Mouse (Mus musculus) regulatory T cell (primary cell): ENCODE results near the gene Fam43a.

ENCODE experiments used
- in situ Hi-C: fragments of 300-600 bp; cut with MboI, MseI; formaldehyde crosslinking; loops from one replicate; pipeline ENCODE4 v1.15.1; 2025; ENCODE audit warnings: high pct_unique_total_duplicates

Fam43a gene

DNA sequence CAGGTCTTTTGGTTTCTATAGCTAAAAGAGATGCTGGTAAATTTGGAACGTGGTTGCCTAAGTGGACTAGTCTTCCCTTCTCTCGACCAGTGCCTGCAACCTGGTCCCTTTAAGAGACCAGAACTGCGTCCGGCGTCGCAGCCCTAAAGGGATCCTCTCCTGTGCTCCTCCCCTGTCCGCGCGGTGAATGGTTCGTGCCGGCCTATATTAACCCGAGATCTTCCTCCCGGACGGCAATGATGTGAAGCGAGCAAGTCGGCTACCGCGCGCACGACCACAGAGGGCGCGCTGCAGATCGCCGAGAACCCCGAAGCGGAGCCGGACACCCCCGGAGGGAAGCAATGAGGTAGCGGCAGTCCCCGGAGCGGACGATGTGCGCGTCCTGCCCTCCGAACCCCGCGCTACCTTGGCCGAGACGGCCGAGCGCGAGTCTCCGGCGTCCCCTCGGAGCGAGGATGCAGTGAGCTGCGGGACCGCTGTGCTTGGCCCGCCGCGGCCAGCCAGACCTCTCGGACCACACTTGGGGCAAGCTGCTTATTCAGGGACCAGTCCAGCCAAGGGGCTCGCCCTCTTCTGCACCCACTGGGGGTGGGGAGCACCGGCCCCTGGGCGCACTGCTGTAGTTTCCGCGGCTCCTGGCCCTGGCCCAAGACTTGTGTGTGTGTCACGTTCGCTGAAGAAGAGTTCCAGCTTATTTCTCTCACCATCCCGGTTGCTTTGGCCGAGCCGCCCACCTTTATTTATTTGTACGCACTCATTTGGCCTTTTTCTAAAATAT, at the start of gene Fam43a:
Gene Fam43a (plus strand): TSS at position 233 of the 778 bp plus-strand sequence.
- in situ Hi-C loops, result loop anchor here (10.0 kb wide), 2 partner anchors 345 to 375 kb away; no protein-coding TSS in a partner anchor

DNA sequence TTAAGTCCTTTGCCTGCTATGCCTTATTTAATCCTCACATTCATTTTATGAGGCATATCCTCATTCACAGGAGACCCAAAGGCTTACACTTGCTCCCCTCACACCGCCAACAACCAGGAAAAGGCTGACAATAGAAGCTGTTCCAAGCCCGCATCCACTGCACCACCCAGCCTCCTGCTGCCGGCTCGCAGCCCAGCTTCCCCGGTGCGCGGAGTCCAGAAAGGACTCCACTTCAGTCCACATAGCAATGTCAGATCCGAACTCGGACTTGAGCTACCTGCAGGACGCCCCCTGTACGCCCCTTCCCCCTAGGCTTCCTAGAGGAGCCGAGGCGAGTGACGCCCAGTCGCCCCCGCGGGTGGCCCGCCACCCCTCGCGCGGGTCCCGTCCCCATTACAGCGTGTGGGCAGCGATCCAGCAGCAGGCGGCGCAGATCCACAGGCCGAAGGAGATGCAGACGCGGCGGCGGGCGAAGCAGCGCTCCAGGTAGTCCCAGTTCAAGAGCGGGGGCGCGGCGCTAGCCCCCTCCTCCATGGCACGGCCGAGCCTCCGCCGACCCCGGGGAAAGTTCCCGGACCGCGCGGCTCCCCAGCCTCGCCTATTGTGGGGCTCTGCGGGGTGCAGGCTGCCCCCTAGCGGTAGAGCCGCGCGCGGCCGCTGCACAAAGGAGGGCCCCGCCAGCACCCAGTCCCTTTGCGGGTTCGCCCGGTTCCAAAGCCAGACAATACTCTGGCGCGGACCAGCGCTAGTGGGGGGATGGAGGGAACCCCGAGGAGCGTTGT, 49.4 kb upstream of the Fam43a start:
- in situ Hi-C loops, result no loop called here

- in situ Hi-C loops, result no loop called here
These were observed 48.8 kb upstream of the Fam43a start, which contains the start of gene Tmem44 for GRCm38 (mm10) chr16:30550748-30551192. TSS of gene Tmem44 (minus strand) at chr16:30550842.

DNA sequence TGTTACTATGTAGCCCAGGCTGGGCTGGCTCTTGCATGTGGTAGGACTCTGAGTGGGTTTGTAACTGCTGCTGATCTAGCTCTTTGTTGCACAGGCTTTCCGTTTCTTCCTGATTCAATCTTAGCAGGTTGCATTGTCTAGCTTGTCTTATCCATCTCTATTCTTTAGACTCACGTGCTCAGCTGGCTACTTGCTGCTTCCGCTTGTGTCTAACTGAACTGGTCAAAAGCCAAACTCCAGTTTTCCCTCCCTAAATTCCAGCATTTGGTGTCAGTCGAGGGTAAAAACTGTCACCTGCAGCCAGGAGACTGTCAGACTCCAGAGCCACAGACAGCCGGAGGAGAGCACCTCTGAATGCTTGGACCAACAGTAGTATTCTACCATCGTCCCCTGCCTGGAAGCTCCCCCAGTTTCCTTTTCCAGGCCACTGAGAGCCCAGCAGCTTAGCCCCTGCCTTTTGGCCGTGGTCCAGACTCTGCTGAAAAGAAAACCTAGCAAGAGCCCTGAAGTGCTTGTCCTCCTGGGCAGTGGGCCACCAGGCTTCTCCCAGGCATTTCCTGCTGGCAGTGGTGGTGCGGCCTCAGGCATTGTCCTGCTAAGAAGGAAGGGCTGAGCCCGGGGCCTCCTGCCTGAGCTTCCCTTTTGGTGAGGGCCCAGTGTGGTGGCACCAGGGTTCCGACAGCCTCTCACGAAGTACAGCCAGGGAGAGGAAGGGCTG, 46.7 kb upstream of the Fam43a start:
- in situ Hi-C loops, result no loop called here

DNA sequence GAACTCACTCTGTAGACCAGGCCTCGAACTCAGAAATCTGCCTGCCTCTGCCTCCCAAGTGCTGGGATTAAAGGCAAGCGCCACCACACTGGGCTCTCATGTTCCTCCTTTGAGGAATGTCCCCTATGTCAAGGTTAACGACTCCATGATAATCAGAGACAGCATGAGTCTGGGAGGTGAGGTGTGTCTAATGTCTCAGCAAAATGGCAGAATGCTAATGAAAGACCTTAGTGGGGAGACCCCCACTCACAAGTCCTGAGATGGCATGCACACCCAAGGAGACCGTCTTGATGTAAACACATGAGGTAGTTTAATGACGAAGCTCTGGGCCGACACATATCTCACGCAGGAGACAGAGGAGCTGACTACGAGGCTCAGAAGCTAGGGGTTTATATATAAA, 45.4 kb upstream of the Fam43a start:
- in situ Hi-C loops, result no loop called here

DNA sequence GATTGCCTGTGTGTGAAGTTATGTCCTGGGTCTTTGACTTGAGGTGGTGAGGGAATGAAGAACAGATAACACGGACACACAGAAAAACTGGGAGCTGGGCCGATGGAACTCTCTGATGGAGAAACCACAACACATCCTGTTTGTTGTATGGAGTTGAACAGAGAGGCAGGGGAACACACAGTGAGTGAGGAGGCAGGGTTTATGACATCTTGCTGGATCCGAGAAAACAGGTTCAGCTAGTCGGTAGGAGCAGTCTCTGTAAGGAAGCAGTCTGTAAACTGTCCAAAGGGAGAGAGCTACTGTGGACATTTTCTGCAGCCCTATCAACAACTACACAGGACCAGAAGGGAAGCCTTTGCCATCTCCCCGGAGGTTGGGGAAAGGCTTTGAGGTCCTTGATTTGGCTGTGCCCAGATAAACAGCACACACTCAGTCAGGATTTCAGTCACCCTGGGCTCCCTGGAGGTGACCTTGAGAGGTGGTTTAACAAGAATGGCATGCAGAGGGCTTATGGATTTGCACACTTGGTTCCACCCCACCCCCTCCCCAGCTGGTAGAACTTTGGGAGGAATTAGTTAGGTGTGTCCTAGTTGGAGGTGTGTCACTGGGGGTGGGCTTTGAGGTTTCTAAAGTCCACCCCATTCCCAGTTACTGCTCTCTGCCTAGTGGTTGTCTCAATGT, 40.1 kb upstream of the Fam43a start:
- in situ Hi-C loops, result no loop called here

DNA sequence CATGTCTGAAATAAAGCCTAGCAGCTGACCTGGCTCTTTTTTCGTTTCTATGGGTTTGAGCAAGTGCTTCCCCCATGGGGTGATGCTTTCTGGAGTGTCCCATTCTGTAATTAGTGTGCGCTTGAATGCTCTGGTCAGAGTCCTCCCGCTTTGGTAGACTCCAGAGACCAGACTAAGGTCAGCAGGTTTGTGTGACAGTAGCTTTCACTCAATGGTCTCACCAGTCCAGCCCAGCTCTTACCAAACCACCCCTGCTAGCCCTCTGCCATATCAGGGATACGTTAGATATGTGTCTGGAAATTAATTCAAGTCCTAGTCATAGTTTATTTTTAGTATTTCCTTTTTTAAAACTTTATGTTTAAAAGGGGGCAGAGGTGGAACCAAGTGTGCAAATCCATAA, 38.9 kb upstream of the Fam43a start:
- in situ Hi-C loops, result no loop called here

DNA sequence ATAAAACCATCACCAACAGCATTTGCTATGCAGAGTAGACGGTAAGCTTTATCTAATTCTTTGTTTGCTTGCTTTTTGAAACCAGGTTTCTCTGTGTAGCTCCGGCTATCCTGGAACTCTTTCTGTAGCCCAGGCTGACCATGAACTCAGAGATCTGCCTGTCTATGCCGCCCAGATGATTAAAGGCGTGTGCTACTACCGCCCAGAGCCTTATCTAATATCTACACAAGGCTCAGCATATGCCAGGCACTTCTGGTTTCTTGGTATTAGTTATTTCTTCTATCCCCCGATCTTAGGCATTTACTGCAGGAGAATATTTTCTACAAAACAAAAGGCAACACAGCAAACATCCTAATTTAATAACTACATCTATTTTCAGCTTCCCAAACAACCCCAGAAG, 33.9 kb upstream of the Fam43a start:
- in situ Hi-C loops, result no loop called here

DNA sequence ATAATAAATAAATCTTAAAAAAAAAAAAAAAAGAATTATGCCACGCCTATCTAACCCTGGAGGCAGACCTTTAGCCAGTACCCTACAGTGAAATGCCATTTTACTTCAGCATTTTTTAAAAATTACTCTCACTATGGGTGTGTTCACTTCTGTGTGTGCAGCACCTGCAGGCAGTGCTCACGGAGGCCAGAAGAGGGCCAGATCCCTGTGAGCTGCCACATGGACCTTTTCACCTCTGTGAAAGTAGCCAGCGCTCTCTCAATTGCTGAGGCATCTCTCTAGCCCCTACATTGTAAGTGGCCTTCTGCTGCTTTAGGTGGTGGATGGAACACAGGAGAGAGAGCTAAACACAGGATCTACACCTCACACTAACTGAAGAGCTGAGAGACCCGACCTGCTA, 29.4 kb upstream of the Fam43a start:
- in situ Hi-C loops, result no loop called here

- in situ Hi-C loops, result no loop called here
These were observed 28.1 kb upstream of the Fam43a start for GRCm38 (mm10) chr16:30571378-30571777.

- in situ Hi-C loops, result no loop called here
These were observed 27.3 kb upstream of the Fam43a start for GRCm38 (mm10) chr16:30572239-30572638.

DNA sequence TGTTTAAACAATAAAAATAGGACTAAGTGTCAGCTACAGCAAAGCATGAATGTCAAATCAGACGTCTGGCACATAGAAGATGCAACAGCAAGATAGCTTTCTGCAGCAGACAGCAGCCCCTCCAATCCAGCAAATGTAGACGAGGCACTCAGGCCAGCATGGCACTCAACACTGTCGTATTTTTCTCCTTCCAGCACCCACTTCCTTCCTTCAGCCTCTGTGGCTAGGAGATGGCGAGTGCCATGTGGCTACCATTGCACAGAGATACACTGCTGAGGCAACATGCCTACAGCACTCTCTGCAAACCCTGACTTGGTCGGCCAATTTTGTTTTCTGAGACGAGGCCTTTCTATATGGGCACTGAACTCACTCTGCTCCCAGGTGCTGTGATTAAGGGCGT, 23.7 kb upstream of the Fam43a start:
- in situ Hi-C loops, result no loop called here

DNA sequence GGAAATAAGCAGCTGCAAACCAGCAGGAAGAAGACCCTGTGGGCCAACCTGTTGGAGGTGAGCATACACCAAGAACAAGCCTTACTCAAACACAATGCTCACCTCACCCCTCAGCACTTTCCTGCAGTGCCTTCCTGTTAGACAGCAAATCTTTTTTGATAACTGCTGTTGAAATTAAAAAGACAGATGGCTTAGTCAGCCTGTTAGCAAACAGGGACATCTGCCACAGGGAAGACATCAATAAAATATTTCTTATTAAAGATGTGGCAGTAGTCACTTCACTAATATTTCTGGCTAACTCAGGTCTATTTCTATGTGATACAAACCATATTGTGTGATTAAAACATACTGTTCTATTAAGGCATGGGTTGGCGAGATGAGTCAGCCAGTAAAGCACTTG, 23.1 kb upstream of the Fam43a start:
- in situ Hi-C loops, result no loop called here

DNA sequence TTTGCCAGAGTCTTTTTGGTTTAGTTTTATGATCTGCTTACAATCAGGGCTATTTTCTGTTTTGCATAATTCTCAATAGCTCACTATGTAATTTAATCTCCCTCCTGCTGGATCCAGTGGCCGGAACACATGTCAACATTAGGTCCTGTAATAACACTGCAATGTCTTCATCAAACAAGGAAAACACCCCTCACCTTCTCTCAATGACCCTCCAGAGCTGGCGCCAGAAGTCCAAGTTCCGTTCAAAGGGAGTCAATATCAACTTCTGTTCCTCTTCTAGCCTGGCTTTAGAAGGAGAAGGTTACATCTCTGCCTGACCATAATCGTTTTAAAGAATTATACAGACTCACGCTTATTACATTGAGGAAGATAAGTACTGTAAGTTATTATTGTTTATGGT, 18.8 kb upstream of the Fam43a start:
- in situ Hi-C loops, result no loop called here

GRCm38 (mm10) chr16:30586935-30587493, 12.5 kb upstream of the Fam43a start:
- in situ Hi-C loops, result no loop called here

GRCm38 (mm10) chr16:30587494-30588327, 11.8 kb upstream of the Fam43a start, which contains the start of gene Lsg1:
TSS of gene Lsg1 (minus strand) at chr16:30587592.
- in situ Hi-C loops, result no loop called here

GRCm38 (mm10) chr16:30590264-30591209, 9.0 kb upstream of the Fam43a start:
- in situ Hi-C loops, result loop anchor here (5.0 to 10.0 kb wide), 3 partner anchors 354 to 762 kb away; no protein-coding TSS in a partner anchor

DNA sequence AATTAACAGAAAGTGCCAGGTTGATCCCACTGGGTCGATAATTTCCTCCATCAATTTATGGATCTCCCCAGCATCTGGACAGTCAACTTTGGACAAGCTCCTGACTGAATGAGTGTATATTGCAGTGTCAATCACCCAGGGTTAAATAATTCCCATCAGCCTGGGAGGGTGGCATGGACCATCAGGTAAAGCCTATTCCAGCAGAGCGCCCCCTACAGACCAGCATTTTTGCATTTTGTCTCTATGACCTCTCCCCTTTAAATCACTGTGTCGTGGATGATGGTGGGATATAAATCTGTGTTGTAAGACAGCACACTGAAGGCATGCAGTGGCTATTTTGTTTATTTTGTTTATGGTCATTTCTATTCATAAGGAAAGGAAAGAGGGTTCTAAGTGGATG, 7.5 kb upstream of the Fam43a start:
- in situ Hi-C loops, result loop anchor here (5.0 to 10.0 kb wide), 3 partner anchors 353 to 760 kb away; no protein-coding TSS in a partner anchor

DNA sequence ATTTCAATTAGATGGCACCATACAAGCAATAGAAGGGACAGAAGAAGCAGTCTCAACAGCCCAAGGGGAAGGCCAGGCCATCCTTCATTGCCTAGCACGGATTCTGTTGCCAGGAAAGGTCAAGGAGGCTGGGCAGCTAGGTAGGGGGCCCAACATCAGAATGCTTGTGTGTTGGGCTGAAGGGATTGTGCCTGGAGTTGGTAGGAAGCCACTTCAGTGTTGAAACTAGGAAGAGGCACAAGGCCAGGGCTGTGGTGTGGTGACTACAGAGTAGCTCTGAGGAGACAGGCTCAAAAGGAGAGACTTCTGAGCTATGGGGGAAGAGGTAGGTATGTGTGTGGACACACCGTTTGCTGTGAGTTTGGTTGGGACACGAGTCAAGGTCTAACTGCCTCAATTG, 4.2 kb upstream of the Fam43a start:
- in situ Hi-C loops, result loop anchor here (10.0 kb wide), 1 partner anchor 349 kb away; no protein-coding TSS in a partner anchor
